Mouse (Mus musculus): Measurements from ENCODE around the gene Dcp1a. TPM values are rescaled to one million over a fixed set of nuclear protein-coding genes. Genes with fewer than 3 reads are reported as not detected.

The Dcp1a gene
- 27.0 TPM for polyA plus RNA-seq (2015; fragmentation: Illumina TruSeq; extraction: RNeasy Lipid Tissue Mini Kit (QIAGEN cat#74804); ENCODE audit: insufficient read depth, low replicate concordance)

GRCm38 (mm10) chr14:30479361-30479948 lies at the start of gene Dcp1a:
Dcp1a (plus strand) TSS chr14:30479535.

GRCm38 (mm10) chr14:30491342-30491741 lies 12.0 kb downstream of the Dcp1a start, which contains the start of gene Cacna1d:
Cacna1d (minus strand) TSS chr14:30491455.

GRCm38 (mm10) chr14:30548131-30548720 lies 68.9 kb downstream of the Dcp1a start, which contains the start of gene Tkt:
Tkt (plus strand) TSS chr14:30548359.

Other genes with a start within 250 kb of the Dcp1a start
- 4.4 TPM for gene Cacna1d, start 11.9 kb downstream of the Dcp1a start, polyA plus RNA-seq (2015; fragmentation: Illumina TruSeq; extraction: RNeasy Lipid Tissue Mini Kit (QIAGEN cat#74804); ENCODE audit: insufficient read depth, low replicate concordance)
- gene Tkt, start 68.8 kb downstream of the Dcp1a start, polyA plus RNA-seq (2015; fragmentation: Illumina TruSeq; extraction: RNeasy Lipid Tissue Mini Kit (QIAGEN cat#74804); ENCODE audit: insufficient read depth, low replicate concordance): 67.4 TPM
- 283 TPM for gene Prkcd, start 146.7 kb downstream of the Dcp1a start, polyA plus RNA-seq (2015; fragmentation: Illumina TruSeq; extraction: RNeasy Lipid Tissue Mini Kit (QIAGEN cat#74804); ENCODE audit: insufficient read depth, low replicate concordance)
- 18.6 TPM for gene Rft1, start 174.8 kb downstream of the Dcp1a start, polyA plus RNA-seq (2015; fragmentation: Illumina TruSeq; extraction: RNeasy Lipid Tissue Mini Kit (QIAGEN cat#74804); ENCODE audit: insufficient read depth, low replicate concordance)
- gene Sfmbt1, start 235.3 kb downstream of the Dcp1a start, polyA plus RNA-seq (2015; fragmentation: Illumina TruSeq; extraction: RNeasy Lipid Tissue Mini Kit (QIAGEN cat#74804); ENCODE audit: insufficient read depth, low replicate concordance): 15.8 TPM